Mouse (Mus musculus): Measurements from ENCODE around the gene Pls1. TPM values are rescaled to one million over a fixed set of nuclear protein-coding genes. Genes with fewer than 3 reads are reported as not detected.

The Pls1 gene
- polyA plus RNA-seq, 1 experiment: 0.61 TPM

- TF ChIP-seq POLR2A (IDR thresholded peaks at IDR 0.05; ENCODE audit: low read depth, low read length): no peak
- no peak for TF ChIP-seq CTCF (IDR thresholded peaks at IDR 0.05; ENCODE audit: borderline replicate concordance, insufficient read depth, low read length)
- H3K4me1 ChIP-seq (ENCODE audit: control insufficient read depth, insufficient read depth, low read length): peaks cover 8% of the 10 kb centered on the region
- no peak overlapping the region for H3K4me3 ChIP-seq (ENCODE audit: insufficient read depth, low read length)
- H3K27ac ChIP-seq (ENCODE audit: insufficient read depth, low read length): no peak overlapping the region
Observed at GRCm38 (mm10) chr9:95809596-95809995, 35.5 kb downstream of the Pls1 start.

- H3K27ac ChIP-seq (ENCODE audit: insufficient read depth, low read length): no peak overlapping the region
- H3K4me1 ChIP-seq (ENCODE audit: control insufficient read depth, insufficient read depth, low read length): no peaks in the 10 kb centered on the region
- no peak overlapping the region for H3K4me3 ChIP-seq (ENCODE audit: insufficient read depth, low read length)
- no peak for TF ChIP-seq POLR2A (IDR thresholded peaks at IDR 0.05; ENCODE audit: low read depth, low read length)
- no peak for TF ChIP-seq CTCF (IDR thresholded peaks at IDR 0.05; ENCODE audit: borderline replicate concordance, insufficient read depth, low read length)
Observed at GRCm38 (mm10) chr9:95805449-95805848, 39.7 kb downstream of the Pls1 start.

- Histone ChIP-seq H3K4me3 (ENCODE audit: insufficient read depth, low read length) (no peak overlapping the region), H3K4me1 (ENCODE audit: control insufficient read depth, insufficient read depth, low read length) (no peaks in the 10 kb centered on the region), H3K27ac (ENCODE audit: insufficient read depth, low read length) (no peak overlapping the region)
- TF ChIP-seq CTCF (IDR thresholded peaks at IDR 0.05; ENCODE audit: borderline replicate concordance, insufficient read depth, low read length) (no peak), POLR2A (IDR thresholded peaks at IDR 0.05; ENCODE audit: low read depth, low read length) (no peak)
Observed at GRCm38 (mm10) chr9:95803783-95804182, 41.3 kb downstream of the Pls1 start.

GRCm38 (mm10) chr9:95801610-95802451, 43.3 kb downstream of the Pls1 start:
- no peak overlapping the region for H3K4me3 ChIP-seq (ENCODE audit: insufficient read depth, low read length)
- no peak overlapping the region for H3K27ac ChIP-seq (ENCODE audit: insufficient read depth, low read length)
- H3K4me1 ChIP-seq (ENCODE audit: control insufficient read depth, insufficient read depth, low read length): no peaks in the 10 kb centered on the region
- no peak for TF ChIP-seq POLR2A (IDR thresholded peaks at IDR 0.05; ENCODE audit: low read depth, low read length)
- no peak for TF ChIP-seq CTCF (IDR thresholded peaks at IDR 0.05; ENCODE audit: borderline replicate concordance, insufficient read depth, low read length)

GRCm38 (mm10) chr9:95796323-95796722, 48.8 kb downstream of the Pls1 start:
- Histone ChIP-seq H3K4me3 (ENCODE audit: insufficient read depth, low read length) (no peak overlapping the region), H3K27ac (ENCODE audit: insufficient read depth, low read length) (no peak overlapping the region), H3K4me1 (ENCODE audit: control insufficient read depth, insufficient read depth, low read length) (no peaks in the 10 kb centered on the region)
- TF ChIP-seq POLR2A (IDR thresholded peaks at IDR 0.05; ENCODE audit: low read depth, low read length): no peak
- TF ChIP-seq CTCF (IDR thresholded peaks at IDR 0.05; ENCODE audit: borderline replicate concordance, insufficient read depth, low read length): no peak

GRCm38 (mm10) chr9:95795844-95796243, 49.3 kb downstream of the Pls1 start:
- Histone ChIP-seq H3K4me3 (ENCODE audit: insufficient read depth, low read length) (no peak overlapping the region), H3K4me1 (ENCODE audit: control insufficient read depth, insufficient read depth, low read length) (no peaks in the 10 kb centered on the region), H3K27ac (ENCODE audit: insufficient read depth, low read length) (0 out of 2 replicates have a peak overlapping the region, but pooled peaks have one; percentile 12)
- no peak for TF ChIP-seq CTCF (IDR thresholded peaks at IDR 0.05; ENCODE audit: borderline replicate concordance, insufficient read depth, low read length)
- TF ChIP-seq POLR2A (IDR thresholded peaks at IDR 0.05; ENCODE audit: low read depth, low read length): no peak

GRCm38 (mm10) chr9:95795077-95795784, 49.9 kb downstream of the Pls1 start:
- Histone ChIP-seq H3K4me3 (ENCODE audit: insufficient read depth, low read length) (no peak overlapping the region), H3K27ac (ENCODE audit: insufficient read depth, low read length) (0 out of 2 replicates have a peak overlapping the region, but pooled peaks have one; percentile 12), H3K4me1 (ENCODE audit: control insufficient read depth, insufficient read depth, low read length) (no peaks in the 10 kb centered on the region)
- TF ChIP-seq POLR2A (IDR thresholded peaks at IDR 0.05; ENCODE audit: low read depth, low read length): no peak
- no peak for TF ChIP-seq CTCF (IDR thresholded peaks at IDR 0.05; ENCODE audit: borderline replicate concordance, insufficient read depth, low read length)

GRCm38 (mm10) chr9:95793986-95794744, 50.9 kb downstream of the Pls1 start:
- TF ChIP-seq POLR2A (IDR thresholded peaks at IDR 0.05; ENCODE audit: low read depth, low read length): no peak
- TF ChIP-seq CTCF (IDR thresholded peaks at IDR 0.05; ENCODE audit: borderline replicate concordance, insufficient read depth, low read length): no peak
- no peak overlapping the region for H3K27ac ChIP-seq (ENCODE audit: insufficient read depth, low read length)
- no peak overlapping the region for H3K4me3 ChIP-seq (ENCODE audit: insufficient read depth, low read length)
- H3K4me1 ChIP-seq (ENCODE audit: control insufficient read depth, insufficient read depth, low read length): no peaks in the 10 kb centered on the region

- TF ChIP-seq CTCF (IDR thresholded peaks at IDR 0.05; ENCODE audit: borderline replicate concordance, insufficient read depth, low read length) (no peak), POLR2A (IDR thresholded peaks at IDR 0.05; ENCODE audit: low read depth, low read length) (no peak)
- Histone ChIP-seq H3K4me1 (ENCODE audit: control insufficient read depth, insufficient read depth, low read length) (no peaks in the 10 kb centered on the region), H3K4me3 (ENCODE audit: insufficient read depth, low read length) (no peak overlapping the region), H3K27ac (ENCODE audit: insufficient read depth, low read length) (no peak overlapping the region)
Observed at GRCm38 (mm10) chr9:95784888-95785511, 60.1 kb downstream of the Pls1 start.

Data from embryonic fibroblast, embryonic 13.5 days (primary cell).